Mouse (Mus musculus) cerebellum, adult 2 months (tissue): Measurements from ENCODE around the gene Cyp2e1.

ENCODE experiments used
- CTCF ChIP-seq: fragments of 200-500 bp; IDR thresholded peaks from 2 replicates; pipeline ENCODE4 v1.5.1; 2011; ENCODE audit warnings: low read depth, mild to moderate bottlenecking, control low read depth, low read length, moderate library complexity, borderline replicate concordance; ENCODE audit not compliant: insufficient read depth
- POLR2A ChIP-seq: fragments of 200-500 bp; IDR thresholded peaks from 2 replicates; pipeline ENCODE4 v1.6.1; 2011; ENCODE audit warnings: low read length, control low read depth, borderline replicate concordance; ENCODE audit not compliant: insufficient read depth

DNA sequence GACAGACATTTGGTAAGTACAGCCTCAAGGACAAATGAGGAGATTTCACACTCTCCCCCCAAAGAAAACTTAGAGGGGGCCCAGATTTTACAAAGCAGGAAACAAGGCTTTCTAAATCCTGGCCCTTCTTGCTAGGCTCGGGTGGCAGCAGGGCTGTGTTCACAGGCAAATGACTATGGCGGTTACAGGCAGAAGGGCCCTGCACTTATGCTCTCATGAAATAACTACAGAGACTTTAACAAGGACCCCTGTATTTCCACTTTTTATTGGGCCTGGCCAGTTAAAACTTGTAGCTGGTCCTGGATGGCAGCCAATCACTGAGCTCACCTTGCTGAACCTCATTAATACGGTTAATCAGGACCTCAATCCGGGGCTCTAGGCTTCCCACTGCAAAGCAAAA is 17.0 kb downstream of the Cyp2e1 start:
- no peak for TF ChIP-seq POLR2A
- no peak for TF ChIP-seq CTCF
